Mouse (Mus musculus) liver, postnatal 0 days (tissue): ENCODE results near the gene Tmem82. TPM values are rescaled to one million over a fixed set of nuclear protein-coding genes. Genes with fewer than 3 reads are reported as not detected.

Experiments
- ATAC-seq: fragments of 200-750 bp; cut with Nextera tagmentation; 2 replicates; pipeline ENCODE4 v1.8.0; 2017; ENCODE audit warnings: mild to moderate bottlenecking, moderate library complexity
- DNase-seq: peaks from one replicate; pipeline ENCODE4 v3.0.0-alpha.2; 2016
- H3K27ac ChIP-seq: fragments of 300-500 bp; sonication (generic); 2 replicates; pipeline ENCODE4 v1.5.1; 2014; ENCODE audit warnings: antibody characterized with exemption, moderate library complexity, mild to moderate bottlenecking, low read depth
- H3K27me3 ChIP-seq: fragments of 300-500 bp; sonication (generic); 2 replicates; pipeline ENCODE4 v1.6.1; 2014; ENCODE audit warnings: low read length, control low read depth, mixed read lengths; ENCODE audit not compliant: insufficient read depth
- H3K36me3 ChIP-seq: fragments of 300-500 bp; sonication (generic); replicated peaks from 2 replicates; pipeline ENCODE4 v1.6.1; 2014; ENCODE audit warnings: mild to moderate bottlenecking, control low read depth, low read length, moderate library complexity, mixed read lengths; ENCODE audit not compliant: insufficient read depth
- H3K4me1 ChIP-seq: fragments of 300-500 bp; sonication (generic); 2 replicates; pipeline ENCODE4 v1.6.1; 2014; ENCODE audit warnings: antibody characterized with exemption, mild to moderate bottlenecking, control low read depth; ENCODE audit not compliant: insufficient read depth
- H3K4me2 ChIP-seq: fragments of 300-500 bp; sonication (generic); 2 replicates; pipeline ENCODE4 v1.6.1; 2014; ENCODE audit warnings: low read depth, mild to moderate bottlenecking, low read length, moderate library complexity, mixed read lengths
- H3K4me3 ChIP-seq: fragments of 300-500 bp; sonication (generic); 2 replicates; pipeline ENCODE4 v1.5.1; 2014; ENCODE audit warnings: low read depth, low read length
- H3K9ac ChIP-seq: fragments of 300-500 bp; sonication (generic); replicated peaks from 2 replicates; pipeline ENCODE4 v1.6.1; 2014; ENCODE audit warnings: mild to moderate bottlenecking, moderate library complexity
- H3K9me3 ChIP-seq: fragments of 300-500 bp; sonication (generic); 2 replicates; pipeline ENCODE4 v1.6.1; 2016; ENCODE audit warnings: mild to moderate bottlenecking, control low read depth, low read length, mixed read lengths
- CTCF ChIP-seq: sonication (generic); IDR thresholded peaks from 2 replicates; pipeline ENCODE4 v1.5.1; 2016; ENCODE audit warnings: antibody characterized with exemption, low read depth
- EP300 ChIP-seq: IDR thresholded peaks from 2 replicates; pipeline ENCODE4 v1.6.1; 2016; ENCODE audit warnings: antibody characterized with exemption, low read depth, mild to moderate bottlenecking
- WGBS: fragments of 180-500 bp; shearing (Covaris S2); extraction: QIAGEN DNeasy Blood & Tissue Kit; methylation state at CpG from one replicate; pipeline ENCODE4 v1.1.7; 2014; ENCODE audit not compliant: insufficient replicate concordance; 5-methylcytosine and 5-hydroxymethylcytosine counted together
- polyA plus RNA-seq: library from polyadenylated mRNA; unstranded; fragments of >200 nt; fragmentation: Nextera tagmentation; extraction: Ambion mirVana; gene quantifications from 2 replicates; pipeline ENCODE4 v1.2.1, GENCODE M21; 2015

Tmem82 gene
- polyA plus RNA-seq, 1 experiment from 2014 or later: 17.3 TPM

GRCm38 (mm10) chr4:141653044-141653443, 34.6 kb upstream of the Tmem82 start:
- no peaks in the 10 kb centered on the region for H3K27me3 ChIP-seq
- TF ChIP-seq EP300 (no peak), CTCF (no peak)
- H3K9ac ChIP-seq: no peak overlapping the region
- H3K36me3 ChIP-seq: no peaks in the 10 kb centered on the region; the same call in 1 of the 2 replicates
- ATAC-seq (no peak), DNase-seq (no peak)
- H3K4me3 ChIP-seq: no peak overlapping the region
- no peak overlapping the region for H3K27ac ChIP-seq
- H3K4me1 ChIP-seq: peaks cover 19% of the 10 kb centered on the region
- WGBS: 61% methylated on average over 8 of the region's 8 CpGs
- H3K4me2 ChIP-seq: no peak overlapping the region
- no peaks in the 10 kb centered on the region for H3K9me3 ChIP-seq

- no peaks in the 10 kb centered on the region for H3K9me3 ChIP-seq
- no peak overlapping the region for H3K4me2 ChIP-seq
- H3K9ac ChIP-seq: no peak overlapping the region
- H3K36me3 ChIP-seq: no peaks in the 10 kb centered on the region; the same call in 1 of the 2 replicates
- ATAC-seq: no peak
- WGBS: 84% methylated on average over 10 of the region's 10 CpGs
- peaks cover 14% of the 10 kb centered on the region; the same call in 1 of the 2 replicates for H3K4me1 ChIP-seq
- no peak for TF ChIP-seq CTCF
- no peak for TF ChIP-seq EP300
- no peak for DNase-seq
- H3K4me3 ChIP-seq: no peak overlapping the region
- no peak overlapping the region for H3K27ac ChIP-seq
- H3K27me3 ChIP-seq: no peaks in the 10 kb centered on the region
Measured at GRCm38 (mm10) chr4:141651944-141652343, 33.5 kb upstream of the Tmem82 start.

- Histone ChIP-seq H3K4me2 (no peak overlapping the region), H3K9me3 (no peaks in the 10 kb centered on the region), H3K27ac (no peak overlapping the region), H3K27me3 (no peaks in the 10 kb centered on the region), H3K36me3 (no peaks in the 10 kb centered on the region; the same call in 1 of the 2 replicates), H3K9ac (no peak overlapping the region), H3K4me1 (peaks cover 11% of the 10 kb centered on the region; the same call in 1 of the 2 replicates), H3K4me3 (no peak overlapping the region)
- no peak for DNase-seq
- no peak for ATAC-seq
- 86% methylated on average over 6 of the region's 6 CpGs for WGBS
- TF ChIP-seq CTCF (no peak), EP300 (no peak)
Measured at GRCm38 (mm10) chr4:141651286-141651685, 32.9 kb upstream of the Tmem82 start.

GRCm38 (mm10) chr4:141649244-141649643, 30.8 kb upstream of the Tmem82 start:
- ATAC-seq (no peak), DNase-seq (no peak)
- no peaks in the 10 kb centered on the region for H3K27me3 ChIP-seq
- H3K9ac ChIP-seq: no peak overlapping the region
- TF ChIP-seq EP300: no peak
- TF ChIP-seq CTCF: no peak
- H3K4me3 ChIP-seq: no peak overlapping the region
- H3K4me2 ChIP-seq: no peak overlapping the region
- H3K4me1 ChIP-seq: 0 out of 2 replicates have a peak, but pooled peaks cover 4% of the 10 kb centered on the region
- WGBS: 73% methylated on average over 6 of the region's 6 CpGs
- no peaks in the 10 kb centered on the region; the same call in 1 of the 2 replicates for H3K36me3 ChIP-seq
- no peak overlapping the region for H3K27ac ChIP-seq
- H3K9me3 ChIP-seq: no peaks in the 10 kb centered on the region

GRCm38 (mm10) chr4:141648262-141648661, 29.8 kb upstream of the Tmem82 start:
- 91% methylated on average over 5 of the region's 5 CpGs for WGBS
- no peaks in the 10 kb centered on the region; the same call in 1 of the 2 replicates for H3K36me3 ChIP-seq
- no peak overlapping the region for H3K9ac ChIP-seq
- ATAC-seq: no peak
- TF ChIP-seq EP300: no peak
- TF ChIP-seq CTCF: no peak
- no peak for DNase-seq
- H3K4me3 ChIP-seq: no peak overlapping the region
- H3K4me1 ChIP-seq: 0 out of 2 replicates have a peak, but pooled peaks cover 3% of the 10 kb centered on the region
- H3K4me2 ChIP-seq: no peak overlapping the region
- no peak overlapping the region for H3K27ac ChIP-seq
- no peaks in the 10 kb centered on the region for H3K9me3 ChIP-seq
- no peaks in the 10 kb centered on the region for H3K27me3 ChIP-seq

- no peaks in the 10 kb centered on the region for H3K9me3 ChIP-seq
- DNase-seq (no peak), ATAC-seq (no peak)
- no peak overlapping the region for H3K27ac ChIP-seq
- H3K9ac ChIP-seq: no peak overlapping the region
- no peak overlapping the region for H3K4me3 ChIP-seq
- 90% methylated on average over 3 of the region's 3 CpGs for WGBS
- no peak overlapping the region for H3K4me2 ChIP-seq
- no peaks in the 10 kb centered on the region; the same call in 1 of the 2 replicates for H3K36me3 ChIP-seq
- no peaks in the 10 kb centered on the region for H3K27me3 ChIP-seq
- H3K4me1 ChIP-seq: no peaks in the 10 kb centered on the region
- TF ChIP-seq CTCF: no peak
Measured at GRCm38 (mm10) chr4:141647187-141647586, 28.8 kb upstream of the Tmem82 start.

- ATAC-seq (no peak), DNase-seq (no peak)
- Histone ChIP-seq H3K27ac (no peak overlapping the region; the same call in 1 of the 2 replicates), H3K27me3 (no peaks in the 10 kb centered on the region), H3K4me1 (no peaks in the 10 kb centered on the region), H3K9ac (no peak overlapping the region), H3K4me3 (no peak overlapping the region), H3K4me2 (no peak overlapping the region), H3K9me3 (no peaks in the 10 kb centered on the region), H3K36me3 (peaks cover 6% of the 10 kb centered on the region)
- TF ChIP-seq EP300 (no peak), CTCF (no peak)
- 89% methylated on average over 8 of the region's 8 CpGs for WGBS
Measured at GRCm38 (mm10) chr4:141645988-141646387, 27.6 kb upstream of the Tmem82 start.
